Mouse (Mus musculus): ENCODE results near the gene Cd83. TPM values are rescaled to one million over a fixed set of nuclear protein-coding genes. Genes with fewer than 3 reads are reported as not detected.

Gene Cd83
- under 1 TPM; 0.67 to 0.77 TPM for total RNA-seq (2021)
- long read RNA-seq, experiment 1, transcript Cd83-201 (5 exons, 2,477 nt): major isoform, 9 of 9 reads
- long read RNA-seq, experiment 1, partial matches to known transcripts: 0 of 9 reads
- long read RNA-seq, experiment 1, other reads (novel, unspliced or antisense): 0 of 9 reads
- long read RNA-seq, experiment 2, transcript Cd83-201 (5 exons, 2,477 nt): major isoform, 9 of 9 reads
- long read RNA-seq, experiment 2, partial matches to known transcripts: 0 of 9 reads
- long read RNA-seq, experiment 2, other reads (novel, unspliced or antisense): 0 of 9 reads

DNA sequence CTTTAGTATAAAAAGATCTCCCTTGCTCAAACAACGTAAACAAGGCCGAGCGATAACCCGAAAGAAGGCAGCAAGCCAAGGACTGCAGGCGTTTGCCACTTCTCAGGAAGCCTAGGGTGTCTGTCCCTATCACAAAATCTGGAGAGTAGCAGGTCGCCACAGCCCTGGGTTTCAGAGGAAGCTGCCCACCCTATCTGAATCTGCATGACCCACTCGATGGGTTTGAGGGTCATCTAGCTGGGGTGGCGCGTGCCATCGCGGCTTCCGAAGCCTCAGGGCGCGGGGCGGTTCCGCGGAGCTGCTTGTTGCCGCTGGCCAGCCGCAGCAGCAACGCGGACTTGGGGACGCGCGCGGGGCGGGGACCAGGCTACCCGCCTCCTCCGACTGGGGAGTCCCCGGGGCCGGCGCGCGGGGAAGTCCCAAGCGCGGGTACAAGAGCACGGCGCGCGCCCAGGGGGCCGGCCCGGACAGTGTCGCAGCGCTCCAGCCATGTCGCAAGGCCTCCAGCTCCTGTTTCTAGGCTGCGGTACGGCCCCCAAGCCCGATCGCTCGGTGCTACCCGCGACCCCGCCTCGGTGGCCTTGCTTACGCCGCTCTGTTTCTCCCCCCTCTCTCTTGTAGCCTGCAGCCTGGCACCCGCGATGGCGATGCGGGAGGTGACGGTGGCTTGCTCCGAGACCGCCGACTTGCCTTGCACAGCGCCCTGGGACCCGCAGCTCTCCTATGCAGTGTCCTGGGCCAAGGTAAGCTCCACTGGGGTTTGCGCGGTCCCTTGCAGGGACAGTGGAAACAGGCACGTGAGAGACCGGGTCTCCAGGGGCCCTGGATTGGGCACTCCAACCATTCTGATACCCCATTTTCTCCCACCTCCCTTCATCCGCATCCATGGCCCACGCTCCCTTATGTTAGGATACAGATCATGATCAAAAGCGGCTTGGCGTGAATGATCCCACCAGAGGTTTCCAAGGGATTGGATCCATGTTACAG is at the start of gene Cd83:
TSS of gene Cd83 (plus strand) at position 51 of the 987 bp plus-strand sequence.
- peak; percentile 75 for DNase-seq

- peak; percentile 64 for DNase-seq
Measured at GRCm38 (mm10) chr13:43739598-43740275, 44.8 kb upstream of the Cd83 start.

DNA sequence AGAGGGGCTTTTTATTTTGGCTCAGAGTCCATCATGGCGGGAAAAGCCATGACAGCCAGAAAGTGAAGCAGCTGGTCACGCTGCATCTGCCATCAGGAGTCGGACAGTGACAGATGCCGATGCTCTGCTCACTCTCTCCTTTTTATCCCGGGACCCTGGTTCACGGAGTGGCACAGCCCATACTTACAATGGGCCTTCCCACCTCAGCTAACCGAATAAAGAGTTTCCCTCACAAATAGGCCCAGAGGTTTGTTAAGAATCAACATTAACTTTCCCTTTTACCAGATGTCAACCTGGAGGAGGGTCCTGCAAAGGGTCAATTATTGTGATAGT is 44.3 kb upstream of the Cd83 start:
- DNase-seq: no peak

GRCm38 (mm10) chr13:43742677-43743076 is 41.9 kb upstream of the Cd83 start:
- no peak for DNase-seq

DNA sequence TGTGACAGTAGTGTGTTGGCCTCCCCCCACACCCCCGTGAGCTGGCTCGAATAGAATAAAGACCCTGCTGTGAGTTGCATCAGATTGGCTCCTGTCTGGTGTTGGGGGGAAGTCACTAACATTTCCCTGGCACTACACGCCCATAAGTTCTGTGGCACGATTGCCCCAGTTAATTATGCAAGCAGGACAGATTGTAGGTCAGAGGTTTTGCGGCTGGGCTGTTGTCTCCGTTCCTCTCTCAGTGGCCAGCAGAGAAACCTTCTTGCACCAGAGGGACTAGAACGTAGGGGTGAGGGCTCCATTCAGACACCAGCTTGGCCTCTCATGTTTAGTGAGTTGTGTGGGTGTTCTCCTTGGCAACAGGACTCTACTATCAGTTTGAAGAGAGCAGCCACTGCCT is 40.3 kb upstream of the Cd83 start:
- DNase-seq: no peak

DNA sequence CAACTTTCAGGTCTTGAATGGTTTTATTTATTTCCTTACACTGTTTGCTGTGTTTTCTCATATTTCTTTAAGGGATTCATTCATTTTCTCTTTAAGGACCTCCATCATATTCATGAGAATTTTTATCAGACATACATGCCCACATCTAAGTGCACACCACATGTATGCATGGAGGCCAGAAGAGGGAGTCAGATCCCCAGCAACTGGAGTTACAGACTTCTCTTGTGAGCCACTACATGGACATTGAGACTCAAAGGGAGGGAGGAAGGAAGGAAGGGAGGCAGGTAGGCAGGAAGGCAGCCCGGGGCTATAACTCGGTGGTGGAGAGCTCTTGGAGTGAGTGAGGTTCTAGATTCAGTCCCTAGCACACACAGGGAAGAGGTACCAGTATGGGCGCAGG is 34.3 kb upstream of the Cd83 start:
- DNase-seq: no peak

DNA sequence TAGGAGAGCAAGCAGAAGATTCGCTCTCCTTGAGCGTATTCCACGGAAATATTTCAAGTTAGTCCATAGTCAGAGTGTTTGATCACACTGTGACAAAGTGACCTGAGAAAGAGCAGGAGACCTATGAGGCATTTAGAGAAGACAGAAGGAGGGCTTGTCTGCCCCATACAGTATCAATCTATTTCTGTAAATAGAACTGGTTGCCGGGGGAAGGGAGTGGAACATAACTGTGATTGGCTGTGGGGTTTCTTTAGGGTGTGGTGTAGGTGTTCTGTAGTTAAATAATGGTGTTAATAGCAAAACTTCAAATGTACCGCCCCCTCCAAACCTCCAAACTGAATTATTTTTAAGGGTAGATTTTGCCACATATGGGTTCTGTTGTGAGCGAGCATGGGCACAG is 33.6 kb upstream of the Cd83 start:
- DNase-seq: no peak

GRCm38 (mm10) chr13:43752407-43752806 is 32.2 kb upstream of the Cd83 start:
- no peak for DNase-seq

GRCm38 (mm10) chr13:43753652-43754051 is 30.9 kb upstream of the Cd83 start:
- DNase-seq: no peak

- no peak for DNase-seq
Measured at GRCm38 (mm10) chr13:43754455-43755128, 30.0 kb upstream of the Cd83 start.

DNA sequence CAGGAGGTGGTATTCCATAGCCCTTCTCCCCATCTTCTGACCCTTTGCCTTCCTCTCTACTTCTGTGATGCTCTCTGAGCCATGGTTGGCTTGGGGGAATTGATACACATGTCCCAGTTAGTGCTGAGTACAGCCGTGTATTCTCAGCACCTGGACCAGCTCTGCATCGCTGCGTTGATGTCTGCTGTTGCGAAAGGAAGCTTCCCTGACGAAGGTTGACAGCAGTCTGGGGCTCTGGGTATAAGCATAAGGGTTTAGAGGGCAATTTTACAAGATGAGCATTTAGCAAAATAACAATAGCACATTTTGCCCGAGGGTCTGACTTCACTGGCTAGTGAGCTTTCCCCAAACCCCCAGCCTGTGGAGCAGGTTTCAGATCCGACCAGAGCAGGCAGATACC is 29.0 kb upstream of the Cd83 start:
- no peak for DNase-seq

- DNase-seq: no peak
Measured at GRCm38 (mm10) chr13:43761156-43761855, 23.3 kb upstream of the Cd83 start.

DNA sequence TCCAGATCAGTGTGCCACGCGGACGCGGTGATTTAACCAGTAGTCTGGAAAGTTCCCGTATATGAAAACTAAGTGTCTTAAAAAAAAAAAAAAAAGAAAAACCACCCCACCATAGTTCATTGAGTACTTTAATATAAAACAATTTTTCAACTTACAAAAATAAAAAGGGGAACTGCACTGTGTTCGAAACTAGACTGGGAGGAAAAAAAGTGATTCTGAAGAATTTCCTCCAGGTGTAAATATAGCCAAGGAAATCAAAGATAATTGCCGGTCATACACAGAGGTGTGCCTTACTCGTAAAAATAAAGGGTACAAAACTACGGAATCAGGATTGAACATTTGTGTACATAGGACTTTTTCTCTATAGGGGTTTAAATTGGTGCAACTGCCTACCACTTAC is 21.7 kb upstream of the Cd83 start:
- no peak for DNase-seq

DNA sequence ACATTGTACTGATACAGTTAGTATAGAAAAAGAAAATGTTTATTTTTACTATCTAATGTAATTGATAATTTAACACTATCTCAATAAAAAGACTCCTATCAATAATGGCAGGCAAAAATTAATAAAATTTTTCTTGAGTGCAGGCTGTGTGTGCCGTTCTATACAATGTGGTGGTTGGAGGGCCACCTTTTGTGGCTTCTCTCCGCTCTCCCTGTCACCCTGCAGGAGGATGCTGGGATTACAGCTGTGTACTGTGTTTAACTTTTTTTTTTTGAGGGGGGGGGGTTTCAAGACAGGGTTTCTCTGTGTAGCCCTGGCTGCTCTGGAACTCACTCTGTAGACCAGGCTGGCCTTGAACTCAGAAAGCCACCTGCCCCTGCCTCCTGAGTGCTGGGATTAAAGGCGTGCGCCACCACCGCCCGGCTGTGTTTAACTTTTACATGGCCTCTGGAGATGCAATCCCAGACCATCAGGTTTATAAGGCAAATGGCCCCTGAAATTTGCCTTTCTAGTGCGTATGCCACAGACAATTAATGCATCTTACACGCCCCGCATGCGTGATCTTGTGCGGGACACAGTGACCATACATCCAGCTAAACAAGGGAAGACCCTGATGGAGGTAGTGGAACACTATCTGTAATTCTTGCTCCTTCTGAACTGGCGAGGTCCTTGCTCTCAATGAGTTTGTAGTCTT is 21.1 kb upstream of the Cd83 start:
- no peak for DNase-seq

DNA sequence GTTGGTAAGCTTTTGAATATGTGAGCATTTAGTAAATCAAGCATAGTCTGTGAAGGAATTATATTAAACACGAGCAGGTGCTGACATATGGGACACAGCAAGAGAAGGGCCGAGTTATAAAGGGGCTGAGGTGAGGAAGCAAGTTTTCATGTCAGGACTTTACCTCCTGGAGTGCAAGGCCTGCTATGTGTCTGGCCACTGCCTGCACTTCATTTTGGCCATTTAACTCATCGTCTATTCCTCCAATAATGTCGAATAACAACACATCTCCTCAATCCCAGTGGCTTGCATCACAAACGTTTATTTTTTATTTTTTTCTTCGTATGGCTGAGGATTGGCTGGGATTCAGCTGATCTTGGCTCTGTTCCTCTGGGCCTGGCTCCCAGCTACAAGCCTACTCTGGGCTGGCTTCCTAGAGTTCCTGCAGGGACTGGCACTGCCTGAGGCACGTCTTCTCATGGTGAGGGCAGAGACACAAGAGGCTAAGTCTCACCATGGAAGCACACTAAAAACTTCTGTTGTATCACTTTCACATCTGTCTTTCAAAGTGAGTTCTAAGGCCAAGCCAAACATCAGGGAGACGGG is 20.5 kb upstream of the Cd83 start:
- DNase-seq: no peak

DNA sequence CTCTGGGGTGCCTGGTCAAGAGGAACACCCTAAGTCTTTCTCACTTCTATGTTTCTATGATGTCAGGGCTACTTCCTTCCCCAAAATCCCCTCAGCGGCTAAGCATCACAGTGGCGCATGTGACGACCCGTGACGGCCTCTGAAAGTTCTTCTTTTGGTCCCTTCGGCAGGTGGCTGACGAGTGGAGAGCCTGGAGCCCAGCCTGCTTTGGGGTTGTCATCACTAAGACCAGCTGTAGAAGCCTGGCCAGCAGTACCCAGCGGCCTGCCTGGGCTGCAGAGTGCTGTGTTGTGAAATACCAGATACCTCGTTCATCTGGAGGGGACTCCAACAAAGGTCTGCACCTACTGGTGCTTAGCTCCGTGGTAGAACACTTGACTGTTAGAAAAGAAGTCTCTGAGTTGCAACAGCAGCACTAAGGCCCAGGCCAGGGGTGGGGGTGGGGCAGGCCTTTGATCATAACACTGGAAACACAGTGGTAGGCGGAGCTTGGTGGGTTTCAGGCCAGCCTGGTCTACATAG is 19.2 kb upstream of the Cd83 start:
- no peak for DNase-seq

GRCm38 (mm10) chr13:43766786-43767680 is 17.5 kb upstream of the Cd83 start:
- no peak for DNase-seq

DNA sequence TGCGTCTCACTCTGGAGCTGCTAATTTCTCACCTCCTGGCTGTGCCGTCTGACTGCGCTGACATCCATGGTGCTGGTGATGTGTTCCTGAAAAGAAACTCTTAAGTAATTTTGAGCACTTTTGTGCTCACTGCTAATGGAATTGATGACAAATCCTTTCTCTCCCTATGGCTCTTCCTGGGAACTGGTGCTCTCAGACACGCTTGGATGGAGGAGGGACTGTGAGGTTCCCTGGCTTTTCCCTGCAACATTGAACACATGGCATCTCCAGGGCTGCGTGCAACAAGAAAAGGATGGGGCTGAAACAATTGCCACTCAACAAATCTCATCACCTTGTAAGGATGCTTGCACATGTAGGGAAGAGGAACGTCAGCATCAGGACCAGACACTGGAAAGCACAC is 11.6 kb upstream of the Cd83 start:
- DNase-seq: no peak

- no peak for DNase-seq
Measured at GRCm38 (mm10) chr13:43773965-43774566, 10.5 kb upstream of the Cd83 start.

Data from gastrocnemius, postnatal 25 days (tissue).